Mouse (Mus musculus): ENCODE measurements at regions not wholly inside any gene's neighbourhood (a gene's known extent, or its start where the extent isn't known, plus 50 kb on each side); places are given as distances from the start of the nearest gene placed in this dataset.

DNA sequence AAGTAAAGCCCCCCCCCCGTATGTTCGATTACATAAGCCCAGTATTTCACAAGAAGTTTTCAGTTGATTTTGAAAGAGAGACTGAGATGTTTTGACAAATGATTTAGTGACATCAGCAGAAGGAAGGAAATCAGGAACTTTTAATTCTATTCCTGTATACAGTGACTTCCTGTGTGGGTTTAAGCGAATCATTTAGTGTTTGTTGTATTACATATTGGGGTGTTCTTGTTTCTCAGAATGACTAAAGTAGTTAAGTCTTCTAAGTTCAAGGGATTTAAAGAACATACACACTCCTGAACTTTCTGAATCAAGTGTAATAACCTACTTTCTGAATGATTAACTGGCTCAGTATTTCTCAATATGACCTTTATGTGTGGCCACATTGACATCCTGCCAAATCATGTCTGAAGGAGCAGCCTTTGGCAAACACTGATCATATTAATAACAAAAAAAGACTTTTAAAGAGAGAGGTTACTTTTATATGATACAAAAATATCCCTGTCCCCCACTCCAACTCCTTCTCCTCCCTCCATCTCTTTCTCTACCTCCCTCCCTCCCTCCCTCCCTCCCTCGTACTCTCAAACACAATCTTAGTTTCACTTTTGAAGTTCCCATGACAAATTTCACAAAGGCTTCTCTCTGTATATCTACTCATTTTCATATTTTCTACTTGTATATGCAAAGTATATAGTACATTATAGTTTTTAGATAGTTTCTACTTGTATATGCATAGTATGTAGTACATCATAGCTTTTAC lies 3522.8 kb upstream of the Gm7489 start:
- no peak for TF ChIP-seq CTCF (IDR thresholded peaks at IDR 0.05)
- no peak for TF ChIP-seq POLR2A (IDR thresholded peaks at IDR 0.05; ENCODE audit: insufficient read depth, low read depth, low read length)
